Mouse (Mus musculus) right cerebral cortex, adult 18-20 months (tissue): ENCODE results near the gene Thsd7b.

Experiments used
- DNase-seq: peaks from one replicate; pipeline ENCODE4 v3.0.0; 2022; ENCODE audit warnings: mixed read lengths

Gene Thsd7b

GRCm38 (mm10) chr1:129272982-129273937, at the start of gene Thsd7b:
Gene Thsd7b (plus strand): TSS chr1:129273302.
- DNase-seq = peak; percentile 60

GRCm38 (mm10) chr1:129244292-129244691, 28.8 kb upstream of the Thsd7b start:
- DNase-seq = peak; percentile 32

- DNase-seq = no peak
These were observed 22.2 kb upstream of the Thsd7b start for GRCm38 (mm10) chr1:129250704-129251443.

GRCm38 (mm10) chr1:129266684-129267083, 6.4 kb upstream of the Thsd7b start:
- no peak for DNase-seq

- DNase-seq = no peak
These were observed 31.1 kb downstream of the Thsd7b start for GRCm38 (mm10) chr1:129304173-129304572.

- DNase-seq = peak; percentile 13
These were observed 51.3 kb downstream of the Thsd7b start for GRCm38 (mm10) chr1:129324388-129324787.

GRCm38 (mm10) chr1:129324798-129325197, 51.7 kb downstream of the Thsd7b start:
- DNase-seq = no peak

GRCm38 (mm10) chr1:129356631-129357030, 83.5 kb downstream of the Thsd7b start:
- no peak for DNase-seq

- no peak for DNase-seq
These were observed 84.3 kb downstream of the Thsd7b start for GRCm38 (mm10) chr1:129357378-129357777.

GRCm38 (mm10) chr1:129363368-129363767, 90.3 kb downstream of the Thsd7b start:
- DNase-seq = no peak

GRCm38 (mm10) chr1:129364828-129365227, 91.7 kb downstream of the Thsd7b start:
- DNase-seq = no peak

- no peak for DNase-seq
These were observed 92.5 kb downstream of the Thsd7b start for GRCm38 (mm10) chr1:129365590-129365989.

- DNase-seq = no peak
These were observed 113.4 kb downstream of the Thsd7b start for GRCm38 (mm10) chr1:129386479-129386878.

- DNase-seq = no peak
These were observed 138.5 kb downstream of the Thsd7b start for GRCm38 (mm10) chr1:129411584-129411983.

GRCm38 (mm10) chr1:129421581-129421980, 148.5 kb downstream of the Thsd7b start:
- DNase-seq = peak; percentile 64

- no peak for DNase-seq
These were observed 191.3 kb downstream of the Thsd7b start for GRCm38 (mm10) chr1:129464414-129464813.

- DNase-seq = no peak
These were observed 200.4 kb downstream of the Thsd7b start for GRCm38 (mm10) chr1:129473504-129473903.

GRCm38 (mm10) chr1:129484266-129485031, 211.3 kb downstream of the Thsd7b start:
- DNase-seq = peak; percentile 1

- DNase-seq = peak; percentile 11
These were observed 218.0 kb downstream of the Thsd7b start for GRCm38 (mm10) chr1:129491136-129491535.

- no peak for DNase-seq
These were observed 220.8 kb downstream of the Thsd7b start for GRCm38 (mm10) chr1:129493929-129494328.

GRCm38 (mm10) chr1:129501707-129502106, 228.6 kb downstream of the Thsd7b start:
- DNase-seq = no peak

GRCm38 (mm10) chr1:129516379-129516778, 243.3 kb downstream of the Thsd7b start:
- no peak for DNase-seq

- no peak for DNase-seq
These were observed 246.6 kb downstream of the Thsd7b start for GRCm38 (mm10) chr1:129519751-129520150.
